Mouse (Mus musculus) lung, adult 2 months (tissue): ENCODE data around the gene Cnn1.

Source experiments
- CTCF ChIP-seq: fragments of 200-500 bp; IDR thresholded peaks from 2 replicates; pipeline ENCODE4 v1.5.1; 2011; ENCODE audit warnings: mild to moderate bottlenecking, low read length, control low read depth; ENCODE audit not compliant: insufficient read depth
- POLR2A ChIP-seq: fragments of 200-500 bp; IDR thresholded peaks from 2 replicates; pipeline ENCODE4 v1.6.1; 2011; ENCODE audit warnings: low read depth, mild to moderate bottlenecking, control low read depth, low read length, borderline replicate concordance; ENCODE audit errors: extremely low read depth

DNA sequence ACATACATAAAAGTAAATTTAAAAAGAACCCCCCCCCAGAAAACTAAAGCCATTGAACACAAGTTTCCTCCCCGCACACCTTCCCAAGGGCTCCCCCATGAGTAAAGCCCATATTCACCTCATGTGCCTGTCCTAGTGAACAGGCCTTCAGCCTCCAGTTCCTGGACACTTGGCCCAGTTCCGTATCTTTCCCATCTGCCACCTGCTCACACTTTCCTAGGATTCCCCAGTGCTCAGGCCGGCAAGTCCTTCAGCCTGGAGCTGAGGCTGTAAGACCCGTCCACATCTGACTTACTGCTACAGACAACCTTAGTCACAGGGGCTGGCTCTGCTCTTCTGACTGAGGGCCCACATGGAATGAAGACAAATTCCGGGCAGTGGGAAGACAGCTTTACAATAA lies 40.7 kb downstream of the Cnn1 start:
- TF ChIP-seq POLR2A (no peak), CTCF (no peak)
